Mouse (Mus musculus) stomach, postnatal 0 days (tissue): Measurements from ENCODE around the gene Mgat5. TPM values are rescaled to one million over a fixed set of nuclear protein-coding genes. Genes with fewer than 3 reads are reported as not detected.

ENCODE experiments used
- ATAC-seq: fragments of 200-750 bp; cut with Nextera tagmentation; 2 replicates; pipeline ENCODE4 v1.8.0; 2017; ENCODE audit not compliant: low FRiP score, low TSS enrichment
- DNase-seq: peaks from one replicate; pipeline ENCODE4 v3.0.0-alpha.2; 2016; ENCODE audit warnings: low spot score
- H3K27ac ChIP-seq: fragments of 300-500 bp; sonication (generic); replicated peaks from 2 replicates; pipeline ENCODE4 v1.5.1; 2014; ENCODE audit warnings: mild to moderate bottlenecking, control low read depth
- H3K27me3 ChIP-seq: fragments of 300-500 bp; sonication (generic); 2 replicates; pipeline ENCODE4 v1.6.1; 2014; ENCODE audit warnings: low read length; ENCODE audit not compliant: control insufficient read depth, insufficient read depth
- H3K36me3 ChIP-seq: fragments of 300-500 bp; sonication (generic); 2 replicates; pipeline ENCODE4 v1.6.1; 2014; ENCODE audit warnings: low read length, mixed read lengths; ENCODE audit not compliant: control insufficient read depth, insufficient read depth
- H3K4me1 ChIP-seq: fragments of 300-500 bp; sonication (generic); replicated peaks from 2 replicates; pipeline ENCODE4 v1.6.1; 2014; ENCODE audit warnings: antibody characterized with exemption; ENCODE audit not compliant: control insufficient read depth, insufficient read depth
- H3K4me2 ChIP-seq: fragments of 300-500 bp; sonication (generic); replicated peaks from 2 replicates; pipeline ENCODE4 v1.6.1; 2014; ENCODE audit warnings: low read depth, mild to moderate bottlenecking, control low read depth, moderate library complexity
- H3K4me3 ChIP-seq: fragments of 300-500 bp; sonication (generic); 2 replicates; pipeline ENCODE4 v1.5.1; 2014; ENCODE audit warnings: low read depth, low read length, control low read depth
- H3K9ac ChIP-seq: fragments of 300-500 bp; sonication (generic); 2 replicates; pipeline ENCODE4 v1.6.1; 2014; ENCODE audit warnings: mild to moderate bottlenecking, low read length, control low read depth, mixed read lengths
- H3K9me3 ChIP-seq: fragments of 300-500 bp; sonication (generic); 2 replicates; pipeline ENCODE4 v1.6.1; 2016; ENCODE audit warnings: low read length; ENCODE audit not compliant: control insufficient read depth
- CTCF ChIP-seq: IDR thresholded peaks from 2 replicates; pipeline ENCODE4 v1.5.1; 2016; ENCODE audit warnings: antibody characterized with exemption, low read depth, mild to moderate bottlenecking, moderate library complexity
- EP300 ChIP-seq: optimal IDR thresholded peaks from 2 replicates; pipeline ENCODE3; 2016; ENCODE audit warnings: antibody characterized with exemption
- WGBS: fragments of 180-500 bp; shearing (Covaris S2); extraction: QIAGEN DNeasy Blood & Tissue Kit; methylation state at CpG from one replicate; pipeline ENCODE4 v1.1.7; 2014; 5-methylcytosine and 5-hydroxymethylcytosine counted together
- polyA plus RNA-seq: library from polyadenylated mRNA; unstranded; fragments of >200 nt; fragmentation: Nextera tagmentation; extraction: Ambion mirVana; gene quantifications from 2 replicates; pipeline ENCODE4 v1.2.1, GENCODE M21; 2015

Gene Mgat5
- polyA plus RNA-seq, 1 experiment from 2014 or later = 2.0 TPM

- TF ChIP-seq CTCF = no peak
- no peak for TF ChIP-seq EP300
- WGBS = 82% methylated on average over 7 of the region's 7 CpGs
- Histone ChIP-seq H3K27ac (no peak overlapping the region), H3K4me1 (0 out of 2 replicates have a peak, but pooled peaks cover 2% of the 10 kb centered on the region), H3K36me3 (no peaks in the 10 kb centered on the region), H3K9me3 (0 out of 2 replicates have a peak, but pooled peaks cover 2% of the 10 kb centered on the region), H3K4me2 (no peak overlapping the region), H3K4me3 (no peak overlapping the region), H3K9ac (no peak overlapping the region), H3K27me3 (no peaks in the 10 kb centered on the region)
- DNase-seq (no peak), ATAC-seq (no peak)
Measured at GRCm38 (mm10) chr1:127251751-127252150, 46.9 kb downstream of the Mgat5 start.

GRCm38 (mm10) chr1:127257005-127257404 is 52.2 kb downstream of the Mgat5 start:
- H3K27ac ChIP-seq = no peak overlapping the region
- no peak overlapping the region for H3K9ac ChIP-seq
- peak; percentile 97 for ATAC-seq
- peak; percentile 80 for DNase-seq
- WGBS = 65% methylated on average over 8 of the region's 8 CpGs
- H3K9me3 ChIP-seq = 0 out of 2 replicates have a peak, but pooled peaks cover 2% of the 10 kb centered on the region
- H3K27me3 ChIP-seq = no peaks in the 10 kb centered on the region
- H3K4me3 ChIP-seq = no peak overlapping the region
- H3K36me3 ChIP-seq = no peaks in the 10 kb centered on the region
- no peak for TF ChIP-seq CTCF
- no peak for TF ChIP-seq EP300
- no peak overlapping the region for H3K4me2 ChIP-seq
- no peaks in the 10 kb centered on the region for H3K4me1 ChIP-seq

GRCm38 (mm10) chr1:127259669-127260068 is 54.9 kb downstream of the Mgat5 start:
- ATAC-seq (no peak), DNase-seq (no peak)
- no peaks in the 10 kb centered on the region for H3K36me3 ChIP-seq

GRCm38 (mm10) chr1:127260969-127261368 is 56.2 kb downstream of the Mgat5 start:
- TF ChIP-seq CTCF (no peak), EP300 (no peak)
- H3K4me2 ChIP-seq = no peak overlapping the region
- no peak overlapping the region for H3K9ac ChIP-seq
- DNase-seq (no peak), ATAC-seq (peak; percentile 36; the same call in 1 of the 2 replicates)
- 0 out of 2 replicates have a peak, but pooled peaks cover 1% of the 10 kb centered on the region for H3K9me3 ChIP-seq
- H3K27me3 ChIP-seq = no peaks in the 10 kb centered on the region
- H3K4me1 ChIP-seq = no peaks in the 10 kb centered on the region
- no peaks in the 10 kb centered on the region for H3K36me3 ChIP-seq
- no peak overlapping the region for H3K4me3 ChIP-seq
- WGBS = 63% methylated on average over 6 of the region's 6 CpGs
- no peak overlapping the region for H3K27ac ChIP-seq

More at GRCm38 (mm10) chr1:127259669-127260068, 54.9 kb downstream of the Mgat5 start:
- no peaks in the 10 kb centered on the region for H3K4me1 ChIP-seq
- H3K4me3 ChIP-seq = no peak overlapping the region
- 0 out of 2 replicates have a peak, but pooled peaks cover 2% of the 10 kb centered on the region for H3K9me3 ChIP-seq
- no peak overlapping the region for H3K4me2 ChIP-seq
- TF ChIP-seq EP300 = no peak
- no peak for TF ChIP-seq CTCF
- no peak overlapping the region for H3K9ac ChIP-seq
- no peak overlapping the region for H3K27ac ChIP-seq
- 93% methylated on average over 4 of the region's 4 CpGs for WGBS
- no peaks in the 10 kb centered on the region for H3K27me3 ChIP-seq

- H3K9me3 ChIP-seq = no peaks in the 10 kb centered on the region
- ATAC-seq = no peak
- TF ChIP-seq EP300 = no peak
- peak; percentile 38 for TF ChIP-seq CTCF
- H3K4me2 ChIP-seq = no peak overlapping the region
- no peaks in the 10 kb centered on the region for H3K4me1 ChIP-seq
- no peaks in the 10 kb centered on the region for H3K27me3 ChIP-seq
- DNase-seq = no peak
- 72% methylated on average over 13 of the region's 13 CpGs for WGBS
- H3K9ac ChIP-seq = no peak overlapping the region
- no peaks in the 10 kb centered on the region for H3K36me3 ChIP-seq
- no peak overlapping the region for H3K27ac ChIP-seq
- H3K4me3 ChIP-seq = no peak overlapping the region
Measured at GRCm38 (mm10) chr1:127262170-127262837, 57.5 kb downstream of the Mgat5 start.

GRCm38 (mm10) chr1:127267985-127268384 is 63.2 kb downstream of the Mgat5 start:
- Histone ChIP-seq H3K4me3 (no peak overlapping the region), H3K36me3 (no peaks in the 10 kb centered on the region), H3K4me2 (no peak overlapping the region), H3K9ac (no peak overlapping the region), H3K27ac (no peak overlapping the region), H3K9me3 (no peaks in the 10 kb centered on the region), H3K27me3 (no peaks in the 10 kb centered on the region), H3K4me1 (no peaks in the 10 kb centered on the region)
- TF ChIP-seq EP300 (no peak), CTCF (no peak)
- ATAC-seq = no peak
- no peak for DNase-seq
- 86% methylated on average over 5 of the region's 5 CpGs for WGBS
